Mouse (Mus musculus) liver, embryonic 14.5 days (tissue): ENCODE results near the gene Ctrb1.

ENCODE experiments used
- CTCF ChIP-seq: IDR thresholded peaks from 2 replicates; pipeline ENCODE4 v1.5.1; 2016; ENCODE audit warnings: antibody characterized with exemption, low read depth, control low read depth
- EP300 ChIP-seq: IDR thresholded peaks from 2 replicates; pipeline ENCODE4 v1.6.1; 2016; ENCODE audit warnings: antibody characterized with exemption, low read depth

- TF ChIP-seq CTCF (no peak), EP300 (no peak)
Measured at GRCm38 (mm10) chr8:111699035-111699434, 8.2 kb upstream of the Ctrb1 start.
